Mouse (Mus musculus) heart, postnatal 14 days (tissue): ENCODE measurements around the gene Dock6. TPM values are rescaled to one million over a fixed set of nuclear protein-coding genes. Genes with fewer than 3 reads are reported as not detected.
A peak's percentile ranks its signal among the peaks of the same experiment; 100 is the strongest.
"Not testable (repeated sequence)": the region's sequence is repeated elsewhere in the genome, so short reads cannot be mapped to it uniquely, and the experiment has no call there.

Experiments used
- DNase-seq, 2 experiments: peaks; one replicate each; pipeline ENCODE4 v3.0.0; 2021 to 2022
- intact Hi-C: fragments of 180-260 bp; cut with DNase I; formaldehyde crosslinking; loops from one replicate; pipeline ENCODE4 v1.15.1; 2025
- long read RNA-seq, 2 experiments: library from polyadenylated mRNA; stranded (forward); transcript quantifications; one replicate each; pipeline ENCODE4 v2.0.0; 2021
- total RNA-seq, 2 experiments: library from RNA; stranded (reverse); gene quantifications; 2 replicates each; pipeline ENCODE4 v1.2.3; 2021

Gene Dock6
- 10 to 100 TPM; 46.1 to 57.3 TPM for total RNA-seq
- long read RNA-seq, experiment 1, partial matches to known transcripts: 1 of 7 reads
- long read RNA-seq, experiment 1, other reads (novel, unspliced or antisense): 6 of 7 reads
- long read RNA-seq, experiment 2, partial matches to known transcripts: 2 of 5 reads
- long read RNA-seq, experiment 2, other reads (novel, unspliced or antisense): 3 of 5 reads

DNA sequence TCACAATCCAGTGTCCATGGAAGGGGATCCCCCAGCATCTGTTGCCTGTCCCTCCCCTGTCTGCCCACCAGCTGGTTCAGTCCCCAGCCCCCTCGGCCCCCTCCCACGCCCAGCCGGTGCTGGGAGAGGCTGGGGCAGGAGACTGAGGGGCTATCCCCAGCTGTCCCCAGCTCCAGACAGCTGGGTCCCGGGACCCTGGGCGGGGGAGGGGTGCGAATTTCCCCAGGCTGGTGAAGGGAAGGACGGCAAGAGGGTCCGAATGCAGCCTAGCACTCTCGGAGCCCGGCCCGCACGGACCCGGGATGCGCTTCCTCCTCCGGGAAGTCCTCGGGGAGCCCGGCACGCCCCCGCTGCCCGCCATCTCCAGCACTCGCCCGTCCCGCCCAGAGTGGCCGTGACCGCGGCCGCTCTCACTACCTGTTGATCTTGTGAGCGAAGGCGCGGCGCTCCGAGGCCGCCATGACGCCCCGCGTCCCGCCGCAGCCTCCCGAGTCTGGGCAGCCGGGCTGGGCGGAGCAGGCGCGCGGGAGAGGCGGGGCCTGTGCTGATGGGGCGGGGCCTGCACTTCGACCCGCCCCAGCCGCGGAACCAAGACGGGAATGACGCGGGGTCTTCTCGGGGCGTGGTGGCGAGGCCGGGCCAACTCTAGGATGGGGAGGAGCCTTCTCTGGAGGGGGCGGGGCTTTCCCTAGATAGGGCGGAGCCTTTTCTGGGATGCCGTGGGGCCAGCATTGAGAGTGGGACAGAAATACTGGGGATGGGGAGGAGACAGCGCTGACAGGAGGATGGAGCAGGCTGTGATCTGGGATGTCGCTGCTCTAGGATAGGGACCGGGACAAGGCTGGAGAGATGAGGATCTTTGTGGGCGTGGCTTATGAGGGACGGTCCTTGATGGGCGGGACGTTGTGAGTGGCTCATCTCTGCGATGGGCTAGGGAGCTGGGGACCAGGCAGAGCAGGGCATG is at the start of gene Dock6:
Gene Dock6 (minus strand): TSS at position 508 of the 964 bp plus-strand sequence.
- peak; percentile 89 to 92 for DNase-seq
- intact Hi-C loops: no loop called here

- intact Hi-C loops: no loop called here
- peak; percentile 42 to 72 for DNase-seq
Observed at GRCm38 (mm10) chr9:21901223-21901820, 48.9 kb upstream of the Dock6 start.

- intact Hi-C loops: no loop called here
- no peak for DNase-seq
Observed at GRCm38 (mm10) chr9:21889229-21889628, 36.8 kb upstream of the Dock6 start.

- intact Hi-C loops: no loop called here
- no peak for DNase-seq
Observed at GRCm38 (mm10) chr9:21876601-21877000, 24.2 kb upstream of the Dock6 start.

DNA sequence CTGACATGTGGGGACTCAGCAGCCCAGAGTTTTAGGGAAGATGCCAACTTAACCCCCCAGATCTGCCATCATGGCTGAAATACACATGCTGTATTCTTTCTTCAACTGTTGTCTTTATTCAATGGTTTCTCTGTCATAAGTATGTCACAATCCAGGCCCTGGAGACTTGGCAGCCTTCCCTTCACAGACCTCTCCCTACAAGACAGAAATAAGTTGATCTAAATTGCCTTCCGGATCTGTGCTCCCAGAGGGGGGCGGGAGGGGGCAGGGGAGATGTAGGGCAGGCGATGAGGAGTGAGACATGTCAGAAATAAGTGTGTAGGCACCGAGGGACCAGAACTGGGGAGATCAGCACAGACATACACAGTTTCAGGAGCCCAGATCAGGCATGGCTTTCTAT is 19.8 kb upstream of the Dock6 start:
- intact Hi-C loops: loop anchor here (5.0 kb wide), 1 partner anchor 185 kb away; no protein-coding TSS in a partner anchor
- no peak for DNase-seq

GRCm38 (mm10) chr9:21870879-21871524 is 18.6 kb upstream of the Dock6 start:
- intact Hi-C loops: loop anchor here (1.0 to 5.0 kb wide), 2 partner anchors 31 to 184 kb away; no protein-coding TSS in a partner anchor

DNA sequence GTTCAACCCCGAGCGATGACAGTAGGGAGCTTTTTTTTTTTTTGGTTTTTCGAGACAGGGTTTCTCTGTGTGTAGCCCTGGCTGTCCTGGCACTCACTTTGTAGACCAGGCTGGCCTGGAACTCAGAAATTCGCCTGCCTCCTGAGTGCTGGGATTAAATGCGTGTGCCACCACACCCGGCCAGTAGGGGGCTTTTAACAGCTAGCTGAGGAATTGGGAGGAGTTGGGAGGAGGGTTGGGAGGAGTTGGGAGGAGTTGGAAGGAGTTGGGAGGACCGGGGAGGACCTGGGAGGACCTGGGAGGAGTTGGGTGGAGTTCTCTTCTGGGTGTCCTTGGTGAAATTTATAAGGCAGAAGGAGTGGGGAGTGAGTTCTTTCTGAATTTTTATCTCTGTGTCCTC is 16.9 kb upstream of the Dock6 start:
- intact Hi-C loops: loop anchor here (1.0 kb wide), 1 partner anchor 82 kb away; no protein-coding TSS in a partner anchor
- peak; percentile 73 to 79 for DNase-seq

More at GRCm38 (mm10) chr9:21870879-21871524, 18.6 kb upstream of the Dock6 start:
- DNase-seq: peak; percentile 68 to 71

- intact Hi-C loops: no loop called here
- DNase-seq: no peak
Observed at GRCm38 (mm10) chr9:21867726-21868125, 15.3 kb upstream of the Dock6 start.

DNA sequence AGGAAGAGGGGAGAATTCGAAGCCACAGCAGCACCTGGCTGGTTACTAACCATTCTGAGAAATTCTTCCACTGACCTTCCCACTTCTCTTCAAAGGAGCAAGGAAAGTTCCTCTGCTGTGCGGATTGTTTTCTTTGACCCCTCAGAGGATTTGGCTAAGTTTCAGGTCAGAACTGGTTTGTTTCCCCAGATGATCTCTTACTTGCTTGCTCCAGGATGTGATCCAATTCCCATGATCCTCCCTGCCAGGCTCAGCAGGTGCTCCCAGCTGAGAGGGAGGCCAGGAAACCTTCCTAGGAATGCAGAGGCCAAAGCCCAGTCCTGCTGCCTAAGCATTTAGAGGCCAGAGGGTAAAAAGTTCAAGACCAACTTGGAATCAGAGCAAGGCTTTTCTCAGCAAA is 14.2 kb upstream of the Dock6 start:
- intact Hi-C loops: no loop called here
- peak in 1 of 2 experiments; percentile 49 for DNase-seq

- intact Hi-C loops: no loop called here
- DNase-seq: no peak
Observed at GRCm38 (mm10) chr9:21865673-21866398, 13.4 kb upstream of the Dock6 start.

GRCm38 (mm10) chr9:21862181-21862580 is 9.7 kb upstream of the Dock6 start:
- DNase-seq: no peak
- intact Hi-C loops: no loop called here

DNA sequence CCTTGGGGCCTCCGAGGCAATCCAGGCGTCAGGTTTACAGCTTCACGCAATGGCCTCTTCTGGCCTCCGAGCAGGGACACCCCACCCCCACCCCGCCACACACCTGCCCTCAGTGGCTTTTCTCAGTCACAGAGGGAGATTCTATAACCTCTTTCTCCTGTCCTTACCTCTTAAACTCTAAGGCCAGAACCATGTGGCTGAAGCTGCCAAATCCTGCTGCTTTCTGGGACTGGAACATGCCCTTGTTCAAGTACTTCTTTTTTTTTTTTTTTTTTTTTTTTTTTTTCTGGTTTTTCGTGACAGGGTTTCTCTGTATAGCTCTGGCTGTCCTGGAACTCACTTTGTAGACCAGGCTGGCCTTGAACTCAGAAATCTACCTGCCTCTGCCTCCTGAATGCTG is 7.9 kb upstream of the Dock6 start:
- intact Hi-C loops, DNase-seq: not testable (repeated sequence)

GRCm38 (mm10) chr9:21859606-21860005 is 7.2 kb upstream of the Dock6 start:
- intact Hi-C loops: no loop called here
- DNase-seq: no peak

DNA sequence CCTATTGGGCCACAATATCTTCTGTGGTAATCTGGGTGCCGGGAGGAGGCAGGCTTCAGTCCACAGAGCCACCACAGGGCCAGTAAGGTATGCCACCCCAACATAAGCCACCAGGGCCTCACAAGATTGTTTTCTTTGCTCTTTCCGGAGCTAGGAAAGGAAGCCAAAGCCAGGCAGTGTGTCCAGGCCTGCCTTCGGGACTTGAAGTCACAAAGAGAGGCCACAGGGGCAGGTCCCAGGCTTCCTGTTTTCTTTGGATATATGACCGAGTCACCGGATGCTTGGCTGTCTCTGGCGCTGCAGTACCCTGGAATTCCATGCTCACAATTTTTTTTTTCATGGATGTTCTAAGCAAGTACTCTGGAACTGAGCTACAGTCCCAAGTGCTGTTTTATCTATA is 5.6 kb upstream of the Dock6 start:
- intact Hi-C loops: no loop called here
- DNase-seq: peak; percentile 55 to 65

- intact Hi-C loops: no loop called here
- no peak for DNase-seq
Observed at GRCm38 (mm10) chr9:21857501-21857900, 5.1 kb upstream of the Dock6 start.

GRCm38 (mm10) chr9:21854894-21855293 is 2.5 kb upstream of the Dock6 start:
- DNase-seq: no peak
- intact Hi-C loops: no loop called here

- intact Hi-C loops: no loop called here
- DNase-seq: no peak
Observed at GRCm38 (mm10) chr9:21853961-21854360, 1.5 kb upstream of the Dock6 start.

DNA sequence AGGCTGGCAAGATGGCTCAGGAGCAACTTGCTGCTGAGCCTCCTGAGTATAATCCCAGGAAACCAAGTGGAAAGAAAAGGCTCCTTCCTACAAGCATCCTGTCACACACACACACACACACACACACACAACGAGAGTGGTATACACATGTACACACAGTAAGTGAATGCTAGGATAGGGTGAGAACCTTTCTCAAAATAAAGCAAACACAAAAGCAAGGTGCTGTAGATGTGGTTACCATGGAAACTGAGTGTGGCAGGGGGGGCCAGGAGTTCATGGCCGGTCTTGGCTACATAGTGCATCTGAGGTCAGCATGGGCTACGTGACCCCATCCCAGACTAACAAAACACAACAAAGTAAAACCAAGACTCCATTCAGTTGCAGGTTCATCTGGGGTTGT is 1.4 kb downstream of the Dock6 start:
- no peak for DNase-seq
- intact Hi-C loops: no loop called here

DNA sequence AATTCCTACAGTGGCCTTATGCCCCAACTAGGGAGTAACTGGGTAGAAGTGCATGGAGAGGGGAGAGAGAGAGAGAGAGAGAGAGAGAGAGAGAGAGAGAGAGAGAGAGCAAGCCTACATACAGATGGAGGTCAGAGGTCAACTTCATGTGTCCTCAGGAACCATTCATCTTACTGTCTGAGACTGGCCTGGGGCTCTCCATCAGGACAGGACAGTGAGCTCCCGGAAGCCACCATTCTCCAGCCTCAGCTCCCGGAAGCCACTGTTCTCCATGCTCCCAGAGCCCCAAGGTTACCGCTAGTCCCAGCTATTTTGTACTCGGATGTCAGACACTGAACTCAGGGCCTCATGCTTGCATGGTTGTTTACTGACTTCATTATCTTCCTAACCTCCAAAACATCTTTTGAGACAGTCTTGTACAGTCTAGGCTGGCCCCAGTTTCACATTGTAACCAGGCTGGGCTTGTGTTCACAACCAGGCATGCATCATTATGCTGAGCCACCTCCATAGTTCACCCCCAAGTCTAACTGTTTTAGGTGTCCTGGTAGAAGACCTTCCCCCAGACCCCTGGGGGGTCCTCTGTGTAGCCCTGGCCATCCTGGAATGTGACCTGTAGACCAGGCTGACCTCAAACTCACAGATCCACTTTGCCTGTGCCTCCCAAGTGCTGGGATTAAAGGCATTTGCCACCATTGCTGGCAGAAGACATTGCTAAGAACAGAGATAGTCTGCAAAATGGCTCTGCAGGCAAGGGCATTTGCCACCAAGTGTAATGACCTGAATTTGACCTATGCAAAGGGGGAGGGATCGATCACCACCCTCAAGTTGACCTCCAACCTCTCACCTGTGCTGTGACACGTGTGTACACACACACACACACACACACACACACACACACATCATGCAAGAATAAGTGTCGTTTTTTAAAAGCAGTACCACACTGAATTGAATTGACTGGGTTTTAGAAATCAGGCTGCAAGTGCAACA is 2.5 kb downstream of the Dock6 start:
- no peak for DNase-seq
- intact Hi-C loops: no loop called here
